In genomic region chr2:47888166-47888565, GRCm38 (mm10) we compare ENCODE assay signal across 29 mouse cellular contexts.
DNase-seq lines count a peak whose midpoint lies in the region; ATAC-seq and TF ChIP-seq lines count a peak whose summit lies in the region.
"Had no signal": no experiment of that assay in that cellular context is flagged by ENCODE, and none has a peak within 500 bp of the region (broad histone marks: within the 10 kb centered on the region; RNA-seq: fewer than 3 reads in every experiment).

No protein-coding gene starts in this region.

- no peak for TF ChIP-seq CTCF in forebrain, postnatal 0 days (IDR thresholded peaks at IDR 0.05; ENCODE audit: low read depth)
- TF ChIP-seq CTCF in brain, embryonic 14.5 days (IDR thresholded peaks at IDR 0.05; ENCODE audit: borderline replicate concordance, extremely low read depth, insufficient read depth, insufficient read length), result no peak

- no peak overlapping the region for H3K9ac ChIP-seq in forebrain, embryonic 12.5 days
- no peak overlapping the region for H3K9ac ChIP-seq in forebrain, postnatal 0 days
- no peak overlapping the region for H3K9ac ChIP-seq in hindbrain, embryonic 12.5 days
- no peak overlapping the region for H3K9ac ChIP-seq in hindbrain, embryonic 13.5 days
- no peak overlapping the region for H3K9ac ChIP-seq in midbrain, embryonic 12.5 days (replicated peaks)
- no peak overlapping the region for H3K9ac ChIP-seq in midbrain, embryonic 15.5 days
- H3K9ac ChIP-seq: embryonic facial prominence, embryonic 13.5 days; embryonic facial prominence, embryonic 15.5 days; forebrain, embryonic 13.5 days; forebrain, embryonic 15.5 days had no signal

- peak; percentile 53; the same call in 1 of the 2 replicates for ATAC-seq in forebrain, embryonic 12.5 days (ENCODE audit: low FRiP score)
- ATAC-seq in forebrain, postnatal 0 days, result no peak
- ATAC-seq in hindbrain, embryonic 12.5 days (ENCODE audit: low FRiP score), result peak; percentile 58
- no peak for ATAC-seq in hindbrain, embryonic 13.5 days (ENCODE audit: low FRiP score)
- ATAC-seq in midbrain, embryonic 12.5 days (ENCODE audit: low FRiP score, low read depth), result peak; percentile 56; the same call in 1 of the 2 replicates
- no peak for ATAC-seq in midbrain, embryonic 15.5 days (replicated peaks)
- ATAC-seq: activated CD4-positive, CD25-positive, alpha-beta regulatory T cell, adult 4 months; CD4-positive, CD25-positive, alpha-beta regulatory T cell, adult 4 months; forebrain, embryonic 13.5 days; forebrain, embryonic 15.5 days; Patski had no signal

- H3K36me3 ChIP-seq in forebrain, embryonic 12.5 days (replicated peaks), result no peaks in the 10 kb centered on the region
- no peaks in the 10 kb centered on the region for H3K36me3 ChIP-seq in forebrain, postnatal 0 days (ENCODE audit: insufficient read depth)
- H3K36me3 ChIP-seq in hindbrain, embryonic 12.5 days, result no peaks in the 10 kb centered on the region
- no peaks in the 10 kb centered on the region for H3K36me3 ChIP-seq in hindbrain, embryonic 13.5 days
- no peaks in the 10 kb centered on the region for H3K36me3 ChIP-seq in midbrain, embryonic 12.5 days
- no peaks in the 10 kb centered on the region for H3K36me3 ChIP-seq in midbrain, embryonic 15.5 days (replicated peaks)
- H3K36me3 ChIP-seq: embryonic facial prominence, embryonic 13.5 days; embryonic facial prominence, embryonic 15.5 days; forebrain, embryonic 10.5 days; forebrain, embryonic 15.5 days; G1E had no signal

- DNase-seq in forebrain, postnatal 0 days, result no peak
- peak; percentile 33 for DNase-seq in brain, embryonic 14.5 days (ENCODE audit: low read depth)
- DNase-seq: adrenal gland, adult 8-10 months; adrenal gland, postnatal 14 days; adrenal gland, postnatal 36 days; B cell, adult 2 months; cerebellum, adult 11 months; cerebellum, adult 18-20 months; cerebellum, adult 8-10 months; cerebellum, adult 9-11 months; cerebellum, postnatal 14 days; cerebellum, postnatal 36 days; embryo, embryonic 11 days had no signal

- H3K27ac ChIP-seq in forebrain, embryonic 12.5 days, result no peak overlapping the region
- H3K27ac ChIP-seq in forebrain, postnatal 0 days (ENCODE audit: low read depth, low read length), result no peak overlapping the region
- H3K27ac ChIP-seq in hindbrain, embryonic 12.5 days, result no peak overlapping the region
- H3K27ac ChIP-seq in hindbrain, embryonic 13.5 days, result no peak overlapping the region
- H3K27ac ChIP-seq in midbrain, embryonic 12.5 days (replicated peaks), result no peak overlapping the region
- no peak overlapping the region for H3K27ac ChIP-seq in midbrain, embryonic 15.5 days
- H3K27ac ChIP-seq: embryonic facial prominence, embryonic 13.5 days; embryonic facial prominence, embryonic 15.5 days; forebrain, embryonic 10.5 days; forebrain, embryonic 13.5 days; forebrain, embryonic 15.5 days had no signal

- no peaks in the 10 kb centered on the region for H3K27me3 ChIP-seq in forebrain, embryonic 12.5 days
- no peaks in the 10 kb centered on the region for H3K27me3 ChIP-seq in forebrain, postnatal 0 days (ENCODE audit: insufficient read depth, low read length)
- H3K27me3 ChIP-seq in hindbrain, embryonic 12.5 days, result no peaks in the 10 kb centered on the region
- H3K27me3 ChIP-seq in hindbrain, embryonic 13.5 days, result no peaks in the 10 kb centered on the region
- H3K27me3 ChIP-seq in midbrain, embryonic 12.5 days, result no peaks in the 10 kb centered on the region
- no peaks in the 10 kb centered on the region for H3K27me3 ChIP-seq in midbrain, embryonic 15.5 days (replicated peaks)
- H3K27me3 ChIP-seq: CH12.LX; embryonic facial prominence, embryonic 13.5 days; embryonic facial prominence, embryonic 15.5 days; forebrain, embryonic 13.5 days; forebrain, embryonic 15.5 days; Patski had no signal

- no peak overlapping the region for H3K4me3 ChIP-seq in forebrain, embryonic 12.5 days (replicated peaks)
- no peak overlapping the region for H3K4me3 ChIP-seq in forebrain, postnatal 0 days (ENCODE audit: low read depth, low read length)
- H3K4me3 ChIP-seq in hindbrain, embryonic 12.5 days, result no peak overlapping the region
- no peak overlapping the region for H3K4me3 ChIP-seq in hindbrain, embryonic 13.5 days
- no peak overlapping the region for H3K4me3 ChIP-seq in midbrain, embryonic 12.5 days
- no peak overlapping the region for H3K4me3 ChIP-seq in midbrain, embryonic 15.5 days
- H3K4me3 ChIP-seq: embryonic facial prominence, embryonic 13.5 days; embryonic facial prominence, embryonic 15.5 days; erythroblast, embryonic 14.5 days; forebrain, embryonic 10.5 days; forebrain, embryonic 13.5 days; forebrain, embryonic 15.5 days had no signal

- no peak for TF ChIP-seq POLR2A in brain, embryonic 14.5 days (IDR thresholded peaks at IDR 0.05; ENCODE audit: borderline replicate concordance, extremely low read depth, insufficient read depth, insufficient read length, poor library complexity, severe bottlenecking)

- no peaks in the 10 kb centered on the region for H3K9me3 ChIP-seq in forebrain, embryonic 12.5 days
- H3K9me3 ChIP-seq in forebrain, postnatal 0 days (ENCODE audit: low read length), result no peaks in the 10 kb centered on the region
- H3K9me3 ChIP-seq in hindbrain, embryonic 12.5 days (replicated peaks), result no peaks in the 10 kb centered on the region
- H3K9me3 ChIP-seq in hindbrain, embryonic 13.5 days, result no peaks in the 10 kb centered on the region
- no peaks in the 10 kb centered on the region for H3K9me3 ChIP-seq in midbrain, embryonic 12.5 days
- no peaks in the 10 kb centered on the region for H3K9me3 ChIP-seq in midbrain, embryonic 15.5 days
- H3K9me3 ChIP-seq: embryonic facial prominence, embryonic 13.5 days; embryonic facial prominence, embryonic 15.5 days; forebrain, embryonic 10.5 days; forebrain, embryonic 13.5 days; forebrain, embryonic 15.5 days; G1E had no signal

- 68% methylated on average over 1 of the region's 1 CpGs for WGBS in forebrain, embryonic 12.5 days
- 61% methylated on average over 1 of the region's 1 CpGs for WGBS in forebrain, postnatal 0 days
- WGBS in hindbrain, embryonic 12.5 days, result 43% methylated on average over 1 of the region's 1 CpGs
- WGBS in hindbrain, embryonic 13.5 days, result 28% methylated on average over 1 of the region's 1 CpGs
- 41% methylated on average over 1 of the region's 1 CpGs for WGBS in midbrain, embryonic 12.5 days
- 28% methylated on average over 1 of the region's 1 CpGs for WGBS in midbrain, embryonic 15.5 days

- no peaks in the 10 kb centered on the region for H3K4me1 ChIP-seq in forebrain, embryonic 12.5 days
- H3K4me1 ChIP-seq in forebrain, postnatal 0 days (ENCODE audit: insufficient read depth), result no peaks in the 10 kb centered on the region
- no peaks in the 10 kb centered on the region for H3K4me1 ChIP-seq in hindbrain, embryonic 12.5 days
- H3K4me1 ChIP-seq in hindbrain, embryonic 13.5 days (replicated peaks), result peaks cover 4% of the 10 kb centered on the region; the same call in 1 of the 2 replicates
- H3K4me1 ChIP-seq in midbrain, embryonic 12.5 days, result no peaks in the 10 kb centered on the region
- H3K4me1 ChIP-seq in midbrain, embryonic 15.5 days, result no peaks in the 10 kb centered on the region
- H3K4me1 ChIP-seq: embryonic facial prominence, embryonic 13.5 days; embryonic facial prominence, embryonic 15.5 days; forebrain, embryonic 10.5 days; forebrain, embryonic 13.5 days; forebrain, embryonic 15.5 days had no signal

- H3K4me2 ChIP-seq in forebrain, embryonic 12.5 days, result no peak overlapping the region
- H3K4me2 ChIP-seq in forebrain, postnatal 0 days (ENCODE audit: low read depth), result no peak overlapping the region
- H3K4me2 ChIP-seq in hindbrain, embryonic 12.5 days (replicated peaks), result no peak overlapping the region
- H3K4me2 ChIP-seq in hindbrain, embryonic 13.5 days, result no peak overlapping the region
- H3K4me2 ChIP-seq in midbrain, embryonic 12.5 days (replicated peaks), result no peak overlapping the region
- no peak overlapping the region for H3K4me2 ChIP-seq in midbrain, embryonic 15.5 days
- H3K4me2 ChIP-seq: embryonic facial prominence, embryonic 13.5 days; embryonic facial prominence, embryonic 15.5 days; forebrain, embryonic 13.5 days; forebrain, embryonic 15.5 days had no signal

Comparison
In these comparisons a context has a peak if more than half of its experiments do, and no peak if none do; other contexts are left out.
1. ATAC-seq: peak in forebrain, embryonic 12.5 days (single experiment), hindbrain, embryonic 12.5 days (single experiment) and midbrain, embryonic 12.5 days (single experiment); none in forebrain, postnatal 0 days (single experiment), hindbrain, embryonic 13.5 days (single experiment) and midbrain, embryonic 15.5 days (single experiment).